Mouse (Mus musculus) kidney, adult 2 months (tissue): ENCODE data around the gene Vmn1r52. TPM values are rescaled to one million over a fixed set of nuclear protein-coding genes. Genes with fewer than 3 reads are reported as not detected.
"Not testable (repeated sequence)": the region's sequence is repeated elsewhere in the genome, so short reads cannot be mapped to it uniquely, and the experiment has no call there.

ENCODE experiments used
- DNase-seq: peaks from one replicate; pipeline ENCODE4 v3.0.0; 2021
- H3K27ac ChIP-seq: fragments of 200-500 bp; 2 replicates; pipeline ENCODE4 v1.5.1; 2012; ENCODE audit warnings: low read depth, low read length, control low read depth, inconsistent platforms; ENCODE audit not compliant: insufficient read depth
- H3K27me3 ChIP-seq: fragments of 200-500 bp; replicated peaks from 2 replicates; pipeline ENCODE4 v1.6.1; 2012; ENCODE audit warnings: mild to moderate bottlenecking, moderate library complexity, low read length, inconsistent platforms; ENCODE audit not compliant: control insufficient read depth, insufficient read depth
- H3K36me3 ChIP-seq: fragments of 200-500 bp; 2 replicates; pipeline ENCODE4 v1.6.1; 2012; ENCODE audit warnings: mild to moderate bottlenecking, moderate library complexity, low read length, inconsistent platforms; ENCODE audit not compliant: control insufficient read depth, insufficient read depth
- H3K4me1 ChIP-seq: fragments of 200-500 bp; 2 replicates; pipeline ENCODE4 v1.6.1; 2011; ENCODE audit warnings: low read length; ENCODE audit not compliant: control insufficient read depth, insufficient read depth
- H3K4me3 ChIP-seq: fragments of 200-500 bp; 2 replicates; pipeline ENCODE4 v1.5.1; 2011; ENCODE audit warnings: mild to moderate bottlenecking, low read depth, low read length, control low read depth; ENCODE audit not compliant: insufficient read depth
- CTCF ChIP-seq: fragments of 200-500 bp; conservative IDR thresholded peaks from 2 replicates; pipeline ENCODE4 v1.5.1; 2011; ENCODE audit warnings: low read depth, mild to moderate bottlenecking, control low read depth, low read length, moderate library complexity, mixed read lengths; ENCODE audit not compliant: insufficient read depth, insufficient read length
- POLR2A ChIP-seq: fragments of 200-500 bp; IDR thresholded peaks from one replicate; pipeline ENCODE4 v1.6.1; 2011; ENCODE audit warnings: low read depth, low read length, control low read depth
- WGBS: fragments of 180-500 bp; shearing (Covaris S2); methylation state at CpG from one replicate; pipeline ENCODE4 v1.1.7; 2018; 5-methylcytosine and 5-hydroxymethylcytosine counted together
- polyA plus RNA-seq: library from polyadenylated mRNA; depleted of rRNA; stranded (reverse); fragments of >200 nt; gene quantifications from 2 replicates; pipeline ENCODE4 v1.2.3, GENCODE M21; 2012; rRNA removed

The Vmn1r52 gene
- polyA plus RNA-seq: not detected in 2 replicates

DNA sequence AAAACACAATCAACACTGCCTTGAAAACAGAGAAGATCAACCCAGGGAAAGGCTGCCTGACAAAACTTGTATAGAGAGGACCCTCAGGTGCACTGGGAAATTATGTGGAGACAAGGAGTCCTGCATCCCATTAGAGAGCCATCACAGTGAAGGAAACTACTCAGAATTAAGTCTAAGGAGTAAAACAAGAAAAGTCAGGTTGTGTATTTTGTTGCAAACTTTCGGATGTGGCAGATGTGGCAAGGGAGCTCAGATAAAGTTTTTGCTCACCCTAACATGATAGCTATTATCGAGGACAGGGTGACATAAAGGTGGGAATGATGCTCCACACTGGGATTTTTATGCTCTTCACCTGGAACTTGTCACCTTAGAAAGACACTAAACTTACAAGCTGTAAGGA, at the start of gene Vmn1r52:
TSS of gene Vmn1r52 (plus strand) at position 301 of the 400 bp plus-strand sequence.
- DNase-seq: no peak
- Histone ChIP-seq H3K36me3 (no peaks in the 10 kb centered on the region), H3K27me3 (no peaks in the 10 kb centered on the region), H3K27ac (no peak within 1 kb of the TSS), H3K4me1 (no peaks in the 10 kb centered on the region), H3K4me3 (no peak within 1 kb of the TSS)
- 69% methylated on average over 2 of the region's 2 CpGs for WGBS
- no peak for TF ChIP-seq CTCF
- no peak for TF ChIP-seq POLR2A

- 36% methylated on average over 3 of the region's 3 CpGs for WGBS
- no peak for TF ChIP-seq CTCF
- TF ChIP-seq POLR2A: no peak
- H3K27ac ChIP-seq: no peak overlapping the region
- DNase-seq: peak; percentile 8
- no peaks in the 10 kb centered on the region for H3K36me3 ChIP-seq
- H3K4me3 ChIP-seq: no peak overlapping the region
- no peaks in the 10 kb centered on the region for H3K4me1 ChIP-seq
- H3K27me3 ChIP-seq: no peaks in the 10 kb centered on the region
These were observed 14.5 kb upstream of the Vmn1r52 start for GRCm38 (mm10) chr6:90160139-90160538.

GRCm38 (mm10) chr6:90202493-90202892, 27.9 kb downstream of the Vmn1r52 start, which contains the start of gene V1ra8:
TSS of gene V1ra8 (plus strand) at chr6:90202793.
- not testable (repeated sequence) for H3K4me1 ChIP-seq, H3K4me3 ChIP-seq, H3K36me3 ChIP-seq, H3K27me3 ChIP-seq, H3K27ac ChIP-seq, DNase-seq
- whole genome bisulfite sequencing: 80% methylated on average over 2 of the region's 2 CpGs

GRCm38 (mm10) chr6:90224338-90224737, 49.7 kb downstream of the Vmn1r52 start, which contains the start of gene Vmn1r53:
TSS of gene Vmn1r53 (minus strand) at chr6:90224438.
- no peaks in the 10 kb centered on the region for H3K36me3 ChIP-seq
- DNase-seq: no peak
- no peaks in the 10 kb centered on the region for H3K4me1 ChIP-seq
- H3K27ac ChIP-seq: no peak within 1 kb of the TSS
- 89% methylated on average over 1 of the region's 1 CpGs for WGBS
- H3K4me3 ChIP-seq: no peak within 1 kb of the TSS
- TF ChIP-seq POLR2A: no peak
- no peak for TF ChIP-seq CTCF
- no peaks in the 10 kb centered on the region for H3K27me3 ChIP-seq

Other genes starting within 250 kb of the Vmn1r52 start
- not detected in 2 replicates for gene Vmn1r45, start 234.2 kb upstream of the Vmn1r52 start, polyA plus RNA-seq
- not detected in 2 replicates for gene Vmn1r46, start 205.5 kb upstream of the Vmn1r52 start, polyA plus RNA-seq
- not detected in 2 replicates for gene Vmn1r47, start 158.7 kb upstream of the Vmn1r52 start, polyA plus RNA-seq
- gene Vmn1r48, start 138.0 kb upstream of the Vmn1r52 start, polyA plus RNA-seq: not detected in 2 replicates
- not detected in 2 replicates for gene Vmn1r49, start 96.3 kb upstream of the Vmn1r52 start, polyA plus RNA-seq
- not detected in 2 replicates for gene Vmn1r50, start 73.4 kb upstream of the Vmn1r52 start, polyA plus RNA-seq
- gene Vmn1r51, start 52.2 kb upstream of the Vmn1r52 start, polyA plus RNA-seq: not detected in 2 replicates
- gene V1ra8, start 28.0 kb downstream of the Vmn1r52 start, polyA plus RNA-seq: not detected in 2 replicates
- 0.13 and 0.48 TPM in 2 replicates for gene Vmn1r53, start 49.6 kb downstream of the Vmn1r52 start, polyA plus RNA-seq
- gene Vmn1r54, start 71.5 kb downstream of the Vmn1r52 start, polyA plus RNA-seq: not detected in 2 replicates
- not detected in 2 replicates for gene BC048671, start 126.4 kb downstream of the Vmn1r52 start, polyA plus RNA-seq
- gene Chst13, start 150.4 kb downstream of the Vmn1r52 start, polyA plus RNA-seq: 1.5 and 3.0 TPM in 2 replicates
- gene Uroc1, start 158.5 kb downstream of the Vmn1r52 start, polyA plus RNA-seq: 34.0 and 50.2 TPM in 2 replicates
- 12.6 and 17.9 TPM in 2 replicates for gene Zxdc, start 194.7 kb downstream of the Vmn1r52 start, polyA plus RNA-seq